Mouse (Mus musculus): ENCODE data around the gene Nrp1.

Nrp1 gene

GRCm38 (mm10) chr8:128466681-128467430 is 108.5 kb downstream of the Nrp1 start:
- peak; percentile 63 for DNase-seq (ENCODE audit: low spot score)

- no peak for DNase-seq (ENCODE audit: low spot score)
Observed at GRCm38 (mm10) chr8:128470097-128470496, 111.7 kb downstream of the Nrp1 start.

- DNase-seq (ENCODE audit: low spot score): no peak
Observed at GRCm38 (mm10) chr8:128471186-128471585, 112.8 kb downstream of the Nrp1 start.

- no peak for DNase-seq (ENCODE audit: low spot score)
Observed at GRCm38 (mm10) chr8:128472871-128473270, 114.5 kb downstream of the Nrp1 start.

GRCm38 (mm10) chr8:128473456-128474239 is 115.2 kb downstream of the Nrp1 start:
- DNase-seq (ENCODE audit: low spot score): no peak

GRCm38 (mm10) chr8:128474614-128475013 is 116.2 kb downstream of the Nrp1 start:
- no peak for DNase-seq (ENCODE audit: low spot score)

- DNase-seq (ENCODE audit: low spot score): peak; percentile 27
Observed at GRCm38 (mm10) chr8:128476206-128476605, 117.8 kb downstream of the Nrp1 start.

GRCm38 (mm10) chr8:128478017-128478416 is 119.6 kb downstream of the Nrp1 start:
- DNase-seq (ENCODE audit: low spot score): no peak

- DNase-seq (ENCODE audit: low spot score): no peak
Observed at GRCm38 (mm10) chr8:128479309-128480013, 121.1 kb downstream of the Nrp1 start.

- no peak for DNase-seq (ENCODE audit: low spot score)
Observed at GRCm38 (mm10) chr8:128480896-128481665, 122.7 kb downstream of the Nrp1 start.

- DNase-seq (ENCODE audit: low spot score): no peak
Observed at GRCm38 (mm10) chr8:128483344-128483743, 124.9 kb downstream of the Nrp1 start.

- DNase-seq (ENCODE audit: low spot score): peak; percentile 25
Observed at GRCm38 (mm10) chr8:128484720-128485124, 126.3 kb downstream of the Nrp1 start.

- DNase-seq (ENCODE audit: low spot score): no peak
Observed at GRCm38 (mm10) chr8:128486043-128486442, 127.6 kb downstream of the Nrp1 start.

GRCm38 (mm10) chr8:128487966-128488931 is 129.8 kb downstream of the Nrp1 start:
- DNase-seq (ENCODE audit: low spot score): no peak

- no peak for DNase-seq (ENCODE audit: low spot score)
Observed at GRCm38 (mm10) chr8:128489351-128489750, 130.9 kb downstream of the Nrp1 start.

GRCm38 (mm10) chr8:128491126-128492067 is 133.0 kb downstream of the Nrp1 start:
- peak; percentile 82 for DNase-seq (ENCODE audit: low spot score)

- no peak for DNase-seq (ENCODE audit: low spot score)
Observed at GRCm38 (mm10) chr8:128493801-128494200, 135.4 kb downstream of the Nrp1 start.

- DNase-seq (ENCODE audit: low spot score): no peak
Observed at GRCm38 (mm10) chr8:128498836-128499235, 140.4 kb downstream of the Nrp1 start.

- DNase-seq (ENCODE audit: low spot score): no peak
Observed at GRCm38 (mm10) chr8:128504136-128504829, 145.9 kb downstream of the Nrp1 start.
